Mouse (Mus musculus) bone marrow, adult 2 months (tissue): ENCODE measurements at regions not wholly inside any gene's neighbourhood (a gene's known extent, or its start where the extent isn't known, plus 50 kb on each side); places are given as distances from the start of the nearest gene placed in this dataset.

Experiments used
- CTCF ChIP-seq: fragments of 200-500 bp; IDR thresholded peaks from 2 replicates; pipeline ENCODE4 v1.5.1; 2011; ENCODE audit warnings: low read length, control low read depth; ENCODE audit not compliant: control insufficient read depth, insufficient read depth
- POLR2A ChIP-seq: fragments of 200-500 bp; IDR thresholded peaks from 2 replicates; pipeline ENCODE4 v1.6.1; 2011; ENCODE audit warnings: low read depth, mild to moderate bottlenecking, control low read depth, low read length, borderline replicate concordance; ENCODE audit not compliant: control insufficient read depth

DNA sequence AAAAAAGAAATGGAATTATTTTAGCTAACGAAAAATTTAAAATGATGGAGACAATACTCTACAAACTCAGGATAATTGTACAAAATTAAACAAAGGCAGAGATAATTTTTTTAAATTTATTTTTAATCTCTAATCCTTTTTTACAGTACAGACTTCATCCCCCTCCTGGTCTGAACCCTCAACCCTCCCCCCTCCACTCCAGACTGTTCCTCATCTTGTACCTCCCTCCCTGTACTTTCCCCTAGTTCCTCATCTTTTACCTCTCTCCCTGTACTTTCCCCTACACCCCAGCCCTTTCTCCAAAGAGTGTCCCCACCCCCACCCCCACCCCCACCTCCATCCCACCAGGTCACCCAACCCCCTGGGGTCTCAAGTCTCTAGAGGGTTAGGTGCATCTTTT lies 249.0 kb upstream of the Tusc1 start:
- TF ChIP-seq CTCF (no peak), POLR2A (no peak)
